Mouse (Mus musculus): ENCODE results near the gene Galt. TPM values are rescaled to one million over a fixed set of nuclear protein-coding genes. Genes with fewer than 3 reads are reported as not detected.

The Galt gene
- total RNA-seq (2023) = 63.2 TPM

GRCm38 (mm10) chr4:41754797-41755337, at the start of gene Galt:
Gene Galt (plus strand): TSS chr4:41755228.

GRCm38 (mm10) chr4:41713197-41714067, 41.6 kb upstream of the Galt start, which contains the start of gene Rpp25l:
Gene Rpp25l (minus strand): TSS chr4:41713534.

GRCm38 (mm10) chr4:41722918-41723351, 32.1 kb upstream of the Galt start, which contains the start of gene Dctn3:
Gene Dctn3 (minus strand): TSS chr4:41723170.

GRCm38 (mm10) chr4:41731052-41731765, 23.8 kb upstream of the Galt start, which contains the start of gene Arid3c:
Gene Arid3c (minus strand): TSS chr4:41731142.

GRCm38 (mm10) chr4:41755338-41756305, 594 bp downstream of the Galt start, which contains the start of gene Sigmar1:
Gene Sigmar1 (minus strand): TSS chr4:41756157.

GRCm38 (mm10) chr4:41774002-41774401, 19.0 kb downstream of the Galt start, which contains the start of gene Ccl27a:
Gene Ccl27a (minus strand): TSS chr4:41774247.

Other genes starting within 250 kb of the Galt start
- gene 1110017D15Rik, start 237.9 kb upstream of the Galt start, total RNA-seq (2023) = not detected
- 8.5 TPM for gene Fam219a, start 185.7 kb upstream of the Galt start, total RNA-seq (2023)
- not detected for gene Dnaic1, start 185.5 kb upstream of the Galt start, total RNA-seq (2023)
- not detected for gene Enho, start 114.9 kb upstream of the Galt start, total RNA-seq (2023)
- gene Cntfr, start 58.1 kb upstream of the Galt start, total RNA-seq (2023) = not detected
- 17.7 TPM for gene Il11ra1, start 55.2 kb upstream of the Galt start, total RNA-seq (2023)
- gene Rpp25l, start 41.7 kb upstream of the Galt start, total RNA-seq (2023) = 43.4 TPM
- 47.8 TPM for gene Dctn3, start 32.1 kb upstream of the Galt start, total RNA-seq (2023)
- gene Arid3c, start 24.1 kb upstream of the Galt start, total RNA-seq (2023) = not detected
- 22.7 TPM for gene Sigmar1, start 929 bp downstream of the Galt start, total RNA-seq (2023)
- gene Ccl27a, start 19.0 kb downstream of the Galt start, total RNA-seq (2023) = 8.2 TPM
- gene Gm21541, start 148.4 kb downstream of the Galt start, total RNA-seq (2023) = not detected
- not detected for gene Gm20878, start 186.3 kb downstream of the Galt start, total RNA-seq (2023)
- gene Fam205a4, start 210.8 kb downstream of the Galt start, total RNA-seq (2023) = not detected